Mouse (Mus musculus) intestine, embryonic 16.5 days (tissue): ENCODE data around the gene Crb3. TPM values are rescaled to one million over a fixed set of nuclear protein-coding genes. Genes with fewer than 3 reads are reported as not detected.
A peak's percentile ranks its signal among the peaks of the same experiment; 100 is the strongest.

Experiments used
- ATAC-seq: fragments of 200-750 bp; cut with Nextera tagmentation; 2 replicates; pipeline ENCODE4 v1.8.0; 2017; ENCODE audit warnings: moderate TSS enrichment, moderate library complexity
- H3K27ac ChIP-seq: fragments of 300-500 bp; sonication (generic); 2 replicates; pipeline ENCODE4 v1.5.1; 2014; ENCODE audit warnings: mild to moderate bottlenecking, low read length
- H3K27me3 ChIP-seq: fragments of 300-500 bp; sonication (generic); replicated peaks from 2 replicates; pipeline ENCODE4 v1.6.1; 2014; ENCODE audit warnings: low read length, control low read depth, mixed read lengths; ENCODE audit not compliant: control insufficient read depth, insufficient read depth
- H3K36me3 ChIP-seq: fragments of 300-500 bp; sonication (generic); 2 replicates; pipeline ENCODE4 v1.6.1; 2014; ENCODE audit warnings: low read length, control low read depth; ENCODE audit not compliant: control insufficient read depth, insufficient read depth
- H3K4me1 ChIP-seq: fragments of 300-500 bp; sonication (generic); 2 replicates; pipeline ENCODE4 v1.6.1; 2014; ENCODE audit warnings: low read length, control low read depth, mixed read lengths; ENCODE audit not compliant: control insufficient read depth, insufficient read depth
- H3K4me2 ChIP-seq: fragments of 300-500 bp; sonication (generic); 2 replicates; pipeline ENCODE4 v1.6.1; 2014; ENCODE audit warnings: low read depth, low read length, control low read depth
- H3K4me3 ChIP-seq: fragments of 300-500 bp; sonication (generic); 2 replicates; pipeline ENCODE4 v1.5.1; 2014; ENCODE audit warnings: mild to moderate bottlenecking, low read length
- H3K9ac ChIP-seq: fragments of 300-500 bp; sonication (generic); 2 replicates; pipeline ENCODE4 v1.6.1; 2014; ENCODE audit warnings: low read depth, low read length
- H3K9me3 ChIP-seq: fragments of 300-500 bp; sonication (generic); 2 replicates; pipeline ENCODE4 v1.6.1; 2016; ENCODE audit warnings: low read length, control low read depth; ENCODE audit not compliant: control insufficient read depth
- WGBS: fragments of 180-500 bp; shearing (Covaris S2); extraction: QIAGEN DNeasy Blood & Tissue Kit; methylation state at CpG from one replicate; pipeline ENCODE4 v1.1.7; 2014; 5-methylcytosine and 5-hydroxymethylcytosine counted together
- polyA plus RNA-seq: library from polyadenylated mRNA; unstranded; fragments of >200 nt; fragmentation: Nextera tagmentation; extraction: Ambion mirVana; gene quantifications from 2 replicates; pipeline ENCODE4 v1.2.1, GENCODE M21; 2015

Gene Crb3
- polyA plus RNA-seq, 1 experiment from 2014 or later: 113 TPM

- Histone ChIP-seq H3K36me3 (no peaks in the 10 kb centered on the region; the same call in 1 of the 2 replicates), H3K27me3 (no peaks in the 10 kb centered on the region), H3K9me3 (no peaks in the 10 kb centered on the region), H3K9ac (no peak overlapping the region), H3K27ac (no peak overlapping the region), H3K4me2 (no peak overlapping the region), H3K4me3 (no peak overlapping the region), H3K4me1 (0 out of 2 replicates have a peak, but pooled peaks cover 6% of the 10 kb centered on the region)
- 42% methylated on average over 3 of the region's 3 CpGs for WGBS
- peak; percentile 37; the same call in 1 of the 2 replicates for ATAC-seq
Measured at GRCm38 (mm10) chr17:57076916-57077315, 18.0 kb downstream of the Crb3 start.

GRCm38 (mm10) chr17:57078336-57078735, 19.4 kb downstream of the Crb3 start, which contains the start of gene Dennd1c:
Gene Dennd1c (minus strand): TSS chr17:57078514.
- 43% methylated on average over 6 of the region's 6 CpGs for WGBS
- H3K9me3 ChIP-seq: no peaks in the 10 kb centered on the region
- H3K4me3 ChIP-seq: no peak within 1 kb of the TSS
- no peaks in the 10 kb centered on the region for H3K27me3 ChIP-seq
- peak; percentile 14; the same call in 1 of the 2 replicates for ATAC-seq
- H3K4me1 ChIP-seq: 0 out of 2 replicates have a peak, but pooled peaks cover 6% of the 10 kb centered on the region
- peak within 1 kb of the TSS; percentile 38 for H3K9ac ChIP-seq
- no peaks in the 10 kb centered on the region; the same call in 1 of the 2 replicates for H3K36me3 ChIP-seq
- H3K4me2 ChIP-seq: no peak within 1 kb of the TSS
- 0 out of 2 replicates have a peak within 1 kb of the TSS, but pooled peaks have one; percentile 5 for H3K27ac ChIP-seq

- Histone ChIP-seq H3K36me3 (no peaks in the 10 kb centered on the region; the same call in 1 of the 2 replicates), H3K27me3 (no peaks in the 10 kb centered on the region), H3K4me3 (no peak overlapping the region), H3K4me2 (no peak overlapping the region), H3K27ac (no peak overlapping the region), H3K9ac (no peak overlapping the region), H3K9me3 (no peaks in the 10 kb centered on the region), H3K4me1 (0 out of 2 replicates have a peak, but pooled peaks cover 6% of the 10 kb centered on the region)
- peak; percentile 23; the same call in 1 of the 2 replicates for ATAC-seq
- WGBS: 54% methylated on average over 3 of the region's 3 CpGs
Measured at GRCm38 (mm10) chr17:57079919-57080318, 21.0 kb downstream of the Crb3 start.

GRCm38 (mm10) chr17:57081234-57081842, 22.4 kb downstream of the Crb3 start:
- 93% methylated on average over 31 of the region's 31 CpGs for WGBS
- H3K4me1 ChIP-seq: 0 out of 2 replicates have a peak, but pooled peaks cover 6% of the 10 kb centered on the region
- no peaks in the 10 kb centered on the region for H3K27me3 ChIP-seq
- ATAC-seq: no peak
- no peak overlapping the region for H3K4me2 ChIP-seq
- H3K36me3 ChIP-seq: no peaks in the 10 kb centered on the region; the same call in 1 of the 2 replicates
- no peak overlapping the region for H3K27ac ChIP-seq
- H3K9ac ChIP-seq: no peak overlapping the region
- no peak overlapping the region for H3K4me3 ChIP-seq
- H3K9me3 ChIP-seq: no peaks in the 10 kb centered on the region

GRCm38 (mm10) chr17:57082481-57082880, 23.6 kb downstream of the Crb3 start:
- no peak overlapping the region for H3K4me3 ChIP-seq
- H3K4me2 ChIP-seq: no peak overlapping the region
- no peaks in the 10 kb centered on the region for H3K27me3 ChIP-seq
- no peak overlapping the region for H3K27ac ChIP-seq
- WGBS: 77% methylated on average over 5 of the region's 5 CpGs
- no peak overlapping the region for H3K9ac ChIP-seq
- no peaks in the 10 kb centered on the region for H3K9me3 ChIP-seq
- peaks cover 11% of the 10 kb centered on the region for H3K4me1 ChIP-seq
- ATAC-seq: no peak
- no peaks in the 10 kb centered on the region; the same call in 1 of the 2 replicates for H3K36me3 ChIP-seq

GRCm38 (mm10) chr17:57085970-57086757, 27.3 kb downstream of the Crb3 start:
- H3K4me3 ChIP-seq: no peak overlapping the region
- no peak overlapping the region for H3K27ac ChIP-seq
- WGBS: 88% methylated on average over 11 of the region's 11 CpGs
- H3K9me3 ChIP-seq: no peaks in the 10 kb centered on the region
- H3K9ac ChIP-seq: no peak overlapping the region
- H3K36me3 ChIP-seq: no peaks in the 10 kb centered on the region; the same call in 1 of the 2 replicates
- H3K4me1 ChIP-seq: peaks cover 5% of the 10 kb centered on the region
- H3K4me2 ChIP-seq: no peak overlapping the region
- no peaks in the 10 kb centered on the region for H3K27me3 ChIP-seq
- no peak for ATAC-seq

- ATAC-seq: peak; percentile 74
- H3K9ac ChIP-seq: peak within 1 kb of the TSS; percentile 62
- H3K4me2 ChIP-seq: peak within 1 kb of the TSS; percentile 72
- WGBS: 2% methylated on average over 31 of the region's 31 CpGs
- H3K9me3 ChIP-seq: no peaks in the 10 kb centered on the region
- H3K4me3 ChIP-seq: peak within 1 kb of the TSS; percentile 46
- peaks cover 5% of the 10 kb centered on the region for H3K4me1 ChIP-seq
- H3K27ac ChIP-seq: no peak within 1 kb of the TSS
- H3K27me3 ChIP-seq: no peaks in the 10 kb centered on the region
- H3K36me3 ChIP-seq: no peaks in the 10 kb centered on the region
Measured at GRCm38 (mm10) chr17:57087049-57087832, 28.3 kb downstream of the Crb3 start, which contains the start of gene Tubb4a. Gene Tubb4a (minus strand): TSS chr17:57087782.

GRCm38 (mm10) chr17:57094222-57094621, 35.3 kb downstream of the Crb3 start:
- Histone ChIP-seq H3K4me3 (no peak overlapping the region), H3K27me3 (no peaks in the 10 kb centered on the region), H3K27ac (no peak overlapping the region), H3K4me1 (peaks cover 2% of the 10 kb centered on the region; the same call in 1 of the 2 replicates), H3K9me3 (no peaks in the 10 kb centered on the region), H3K4me2 (no peak overlapping the region), H3K9ac (no peak overlapping the region), H3K36me3 (no peaks in the 10 kb centered on the region)
- 88% methylated on average over 3 of the region's 3 CpGs for WGBS
- ATAC-seq: peak; percentile 26
